Mouse (Mus musculus): ENCODE measurements around the gene Mthfsd. TPM values are rescaled to one million over a fixed set of nuclear protein-coding genes. Genes with fewer than 3 reads are reported as not detected.

The Mthfsd gene
- polyA plus RNA-seq, 3 experiments from 2014 or later, result 17.1 to 32.0 (median 20.7) TPM

DNA sequence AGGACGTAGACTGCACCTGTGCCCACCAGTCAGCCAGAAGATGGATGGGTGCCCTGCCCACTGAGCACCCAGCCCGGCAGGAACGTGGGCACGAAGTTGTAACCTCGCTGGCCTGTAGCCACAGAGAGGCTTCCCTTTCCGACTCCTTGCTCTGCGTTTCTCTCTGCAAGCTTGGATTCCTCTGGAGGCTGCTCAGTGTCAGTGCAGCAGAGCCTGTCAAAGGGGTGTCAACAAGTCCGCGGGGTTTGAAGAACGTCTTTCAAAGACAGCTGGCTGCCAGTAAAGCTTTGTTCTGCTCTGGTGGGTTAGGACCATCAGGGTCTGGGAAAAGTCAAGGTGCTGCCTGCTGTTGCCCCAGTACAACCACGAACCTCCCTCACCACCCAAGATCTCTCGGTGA lies 36.7 kb downstream of the Mthfsd start:
- no peak for ATAC-seq

- ATAC-seq, result no peak
Observed at GRCm38 (mm10) chr8:121063649-121064048, 44.5 kb downstream of the Mthfsd start.

GRCm38 (mm10) chr8:121062521-121062920 lies 45.7 kb downstream of the Mthfsd start:
- no peak for ATAC-seq

DNA sequence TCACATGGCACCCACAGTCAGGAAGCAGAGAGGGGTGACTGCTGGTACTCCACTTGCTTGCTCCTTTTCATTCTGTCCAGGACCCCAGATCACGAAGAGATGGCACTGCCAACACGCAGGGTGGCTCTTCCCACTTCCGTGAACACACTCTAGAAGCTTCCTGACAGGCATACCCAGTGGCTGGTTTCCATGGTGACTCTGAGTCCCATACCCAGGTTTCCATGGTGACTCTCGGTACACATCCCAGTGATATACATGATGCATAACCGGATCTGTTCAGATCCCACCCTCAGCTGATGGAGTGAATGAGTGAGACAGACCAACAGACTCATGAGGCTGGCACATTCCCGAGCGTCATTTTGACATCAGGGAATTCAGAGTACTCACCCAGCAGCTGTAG lies 49.1 kb downstream of the Mthfsd start:
- ATAC-seq, result no peak

GRCm38 (mm10) chr8:121058081-121058480 lies 50.1 kb downstream of the Mthfsd start:
- no peak for ATAC-seq

DNA sequence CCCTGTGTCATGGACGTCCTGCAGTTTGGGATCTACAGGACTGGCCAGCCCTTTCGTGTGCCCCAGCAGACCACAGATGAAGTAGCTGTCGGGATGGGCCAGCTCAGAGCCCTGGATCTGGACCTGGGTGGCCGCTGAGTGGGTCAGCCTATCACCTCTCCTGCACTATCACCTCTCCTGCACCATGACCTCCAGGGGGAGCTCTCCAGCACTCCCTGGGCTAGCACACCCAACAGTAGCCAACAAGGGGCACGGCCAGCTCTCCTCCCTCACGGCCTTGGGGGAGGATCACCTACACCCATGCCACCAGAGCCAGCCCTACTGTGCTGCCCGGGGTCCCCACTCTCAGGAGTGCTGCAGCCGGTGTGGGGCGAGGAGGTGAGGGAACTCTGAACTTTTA lies 60.8 kb downstream of the Mthfsd start:
- no peak for ATAC-seq

GRCm38 (mm10) chr8:121043719-121044440 lies 64.3 kb downstream of the Mthfsd start:
- ATAC-seq, result no peak

Other genes with a start within 250 kb of the Mthfsd start
- gene Foxf1, start 24.0 kb downstream of the Mthfsd start, polyA plus RNA-seq (2017; shearing (Covaris generic)), result under 1 TPM in 1 of 3 experiments, not detected in 2; 0.46 TPM
- gene Foxc2, start 7.8 kb upstream of the Mthfsd start, polyA plus RNA-seq (2017; shearing (Covaris generic)), result not detected
- gene Foxl1, start 19.5 kb upstream of the Mthfsd start, polyA plus RNA-seq (2017; shearing (Covaris generic)), result not detected

All from inflammation-experienced regulatory T-cells, adult 6 months (primary cell).